Mouse (Mus musculus) testis, adult 2 months (tissue): ENCODE data around the gene D11Wsu47e.
A peak's percentile ranks its signal among the peaks of the same experiment; 100 is the strongest.

Experiments used
- CTCF ChIP-seq: fragments of 200-500 bp; IDR thresholded peaks from 2 replicates; pipeline ENCODE4 v1.5.1; 2012; ENCODE audit warnings: low read depth, mild to moderate bottlenecking, inconsistent platforms, low read length, moderate library complexity; ENCODE audit not compliant: control insufficient read depth, insufficient read depth, insufficient replicate concordance
- POLR2A ChIP-seq: fragments of 200-500 bp; IDR thresholded peaks from 2 replicates; pipeline ENCODE4 v1.6.1; 2012; ENCODE audit warnings: low read depth, mild to moderate bottlenecking, inconsistent platforms, low read length, moderate library complexity; ENCODE audit not compliant: control insufficient read depth

- peak; percentile 59 for TF ChIP-seq POLR2A
- no peak for TF ChIP-seq CTCF
Measured at GRCm38 (mm10) chr11:113649353-113650210, 34.6 kb upstream of the D11Wsu47e start, which contains the start of gene Slc39a11.
